Mouse (Mus musculus) liver, adult 2 months (tissue): Measurements from ENCODE around the gene Hnf1a.
"Not testable (repeated sequence)": the region's sequence is repeated elsewhere in the genome, so short reads cannot be mapped to it uniquely, and the experiment has no call there.

Experiments used
- CTCF ChIP-seq: fragments of 200-500 bp; IDR thresholded peaks from 2 replicates; pipeline ENCODE4 v1.5.1; 2011; ENCODE audit warnings: low read depth, low read length, control low read depth
- POLR2A ChIP-seq: fragments of 200-500 bp; IDR thresholded peaks from 2 replicates; pipeline ENCODE4 v1.6.1; 2011; ENCODE audit warnings: low read length, control low read depth; ENCODE audit not compliant: insufficient read depth; ENCODE audit errors: extremely low read depth

- TF ChIP-seq CTCF, POLR2A: not testable (repeated sequence)
Measured at GRCm38 (mm10) chr5:114917357-114917756, 53.5 kb downstream of the Hnf1a start.
